Mouse (Mus musculus) hindbrain, embryonic 14.5 days (tissue): ENCODE results near the gene H2-Ab1. TPM values are rescaled to one million over a fixed set of nuclear protein-coding genes. Genes with fewer than 3 reads are reported as not detected.
"Not testable (repeated sequence)": the region's sequence is repeated elsewhere in the genome, so short reads cannot be mapped to it uniquely, and the experiment has no call there.

Experiments used
- ATAC-seq: fragments of 200-750 bp; cut with Nextera tagmentation; 2 replicates; pipeline ENCODE4 v1.8.0; 2017; ENCODE audit warnings: moderate number of reproducible peaks, mild to moderate bottlenecking, moderate TSS enrichment, moderate library complexity; ENCODE audit not compliant: low FRiP score
- DNase-seq: peaks from one replicate; pipeline ENCODE4 v3.0.0-alpha.2; 2015; ENCODE audit warnings: low spot score
- H3K27ac ChIP-seq: fragments of 300-500 bp; sonication (generic); 2 replicates; pipeline ENCODE4 v1.5.1; 2014; ENCODE audit warnings: mild to moderate bottlenecking, moderate library complexity
- H3K27me3 ChIP-seq: fragments of 300-500 bp; sonication (generic); 2 replicates; pipeline ENCODE4 v1.6.1; 2014; ENCODE audit warnings: mild to moderate bottlenecking, low read length, mixed read lengths; ENCODE audit not compliant: control insufficient read depth, insufficient read depth
- H3K36me3 ChIP-seq: fragments of 300-500 bp; sonication (generic); replicated peaks from 2 replicates; pipeline ENCODE4 v1.6.1; 2014; ENCODE audit not compliant: control insufficient read depth, insufficient read depth
- H3K4me1 ChIP-seq: fragments of 300-500 bp; sonication (generic); replicated peaks from 2 replicates; pipeline ENCODE4 v1.6.1; 2014; ENCODE audit warnings: antibody characterized with exemption, low read length, mixed read lengths; ENCODE audit not compliant: control insufficient read depth, insufficient read depth
- H3K4me2 ChIP-seq: fragments of 300-500 bp; sonication (generic); replicated peaks from 2 replicates; pipeline ENCODE4 v1.6.1; 2014; ENCODE audit warnings: mild to moderate bottlenecking, moderate library complexity
- H3K4me3 ChIP-seq: fragments of 300-500 bp; sonication (generic); replicated peaks from 2 replicates; pipeline ENCODE4 v1.5.1; 2014; ENCODE audit warnings: mild to moderate bottlenecking, low read length
- H3K9ac ChIP-seq: fragments of 300-500 bp; sonication (generic); 2 replicates; pipeline ENCODE4 v1.6.1; 2014
- H3K9me3 ChIP-seq: fragments of 300-500 bp; sonication (generic); 2 replicates; pipeline ENCODE4 v1.6.1; 2016; ENCODE audit warnings: low read length; ENCODE audit not compliant: control insufficient read depth
- WGBS: fragments of 180-500 bp; shearing (Covaris S2); extraction: QIAGEN DNeasy Blood & Tissue Kit; methylation state at CpG from one replicate; pipeline ENCODE4 v1.1.7; 2014; 5-methylcytosine and 5-hydroxymethylcytosine counted together
- polyA plus RNA-seq: library from polyadenylated mRNA; unstranded; fragments of >200 nt; fragmentation: Nextera tagmentation; extraction: Ambion mirVana; gene quantifications from 2 replicates; pipeline ENCODE4 v1.2.1, GENCODE M21; 2014

Gene H2-Ab1
- polyA plus RNA-seq, 1 experiment from 2014 or later, result 1.8 TPM

DNA sequence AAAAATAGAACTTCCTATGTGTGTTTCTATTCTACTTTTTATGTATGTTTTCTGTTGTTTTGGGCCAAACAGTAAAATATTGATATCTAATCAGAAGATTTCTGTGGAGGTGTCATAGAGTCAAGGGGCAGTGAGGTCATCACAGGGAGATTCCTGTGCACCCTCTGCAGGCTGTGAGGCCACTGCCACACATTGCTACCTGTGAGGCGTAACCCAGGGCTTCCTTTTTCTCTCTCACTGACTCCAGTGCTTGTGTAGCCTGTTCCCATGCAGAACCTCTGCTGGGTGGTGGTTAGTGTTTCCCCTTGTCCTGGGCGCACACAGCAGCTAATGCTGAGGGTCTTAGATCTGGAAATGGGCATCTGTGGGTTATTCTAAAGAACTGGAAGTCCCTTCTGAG, 48.9 kb downstream of the H2-Ab1 start:
- Histone ChIP-seq H3K4me3 (no peak overlapping the region), H3K36me3 (no peaks in the 10 kb centered on the region), H3K9me3 (no peaks in the 10 kb centered on the region), H3K27ac (no peak overlapping the region), H3K4me2 (no peak overlapping the region), H3K27me3 (no peaks in the 10 kb centered on the region), H3K9ac (no peak overlapping the region), H3K4me1 (no peaks in the 10 kb centered on the region)
- ATAC-seq (no peak), DNase-seq (no peak)
- WGBS, result 82% methylated on average over 2 of the region's 2 CpGs

DNA sequence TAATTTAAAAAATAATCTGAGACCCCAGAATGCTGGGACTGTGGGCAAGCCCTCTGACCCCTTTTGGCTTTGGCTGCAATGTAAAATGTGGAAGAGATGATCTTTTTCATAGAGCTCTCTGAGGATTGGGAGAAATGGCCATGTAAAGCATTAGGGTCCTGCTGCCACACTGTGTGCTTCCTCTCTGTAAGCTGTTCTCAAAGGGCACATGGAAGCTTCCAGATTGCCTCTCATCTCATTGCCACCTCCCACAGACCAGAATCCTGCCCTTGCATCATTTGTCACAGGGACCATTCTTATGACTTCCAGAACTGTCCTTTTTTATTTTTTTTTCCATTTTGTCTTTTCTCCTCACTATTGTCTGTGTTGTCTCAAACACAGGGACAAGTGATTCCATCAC, 49.7 kb downstream of the H2-Ab1 start:
- Histone ChIP-seq H3K4me2 (no peak overlapping the region), H3K4me3 (no peak overlapping the region), H3K9ac (no peak overlapping the region), H3K27ac (no peak overlapping the region), H3K36me3 (no peaks in the 10 kb centered on the region), H3K27me3 (no peaks in the 10 kb centered on the region), H3K9me3 (no peaks in the 10 kb centered on the region), H3K4me1 (no peaks in the 10 kb centered on the region)
- ATAC-seq (no peak), DNase-seq (no peak)

DNA sequence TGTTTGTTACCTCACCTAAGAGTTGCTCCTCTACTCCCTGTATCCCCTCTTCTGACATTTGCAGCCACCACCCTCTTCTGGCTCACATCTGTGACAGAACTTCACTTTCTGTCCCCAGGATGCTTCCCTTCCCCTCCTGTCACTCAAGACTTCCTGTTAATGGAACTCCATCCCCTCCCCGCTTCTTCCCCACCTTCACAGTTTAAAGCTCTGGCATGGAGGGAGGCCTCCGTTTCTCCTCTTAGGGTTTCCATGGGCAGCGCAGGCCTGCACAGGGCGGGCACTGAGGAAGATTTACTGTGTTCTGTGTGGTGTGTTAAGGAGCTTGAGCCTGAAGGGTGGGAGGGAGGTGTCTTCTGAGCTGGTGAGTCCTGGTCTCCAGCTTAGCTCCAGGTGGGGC, 50.7 kb downstream of the H2-Ab1 start:
- no peak for DNase-seq
- ATAC-seq, result no peak
- H3K4me3 ChIP-seq, result no peak overlapping the region
- no peak overlapping the region for H3K27ac ChIP-seq
- H3K36me3 ChIP-seq, result no peaks in the 10 kb centered on the region
- H3K4me2 ChIP-seq, result no peak overlapping the region
- H3K9me3 ChIP-seq, result no peaks in the 10 kb centered on the region
- no peak overlapping the region for H3K9ac ChIP-seq
- H3K27me3 ChIP-seq, result no peaks in the 10 kb centered on the region
- WGBS, result 89% methylated on average over 4 of the region's 4 CpGs
- H3K4me1 ChIP-seq, result no peaks in the 10 kb centered on the region

DNA sequence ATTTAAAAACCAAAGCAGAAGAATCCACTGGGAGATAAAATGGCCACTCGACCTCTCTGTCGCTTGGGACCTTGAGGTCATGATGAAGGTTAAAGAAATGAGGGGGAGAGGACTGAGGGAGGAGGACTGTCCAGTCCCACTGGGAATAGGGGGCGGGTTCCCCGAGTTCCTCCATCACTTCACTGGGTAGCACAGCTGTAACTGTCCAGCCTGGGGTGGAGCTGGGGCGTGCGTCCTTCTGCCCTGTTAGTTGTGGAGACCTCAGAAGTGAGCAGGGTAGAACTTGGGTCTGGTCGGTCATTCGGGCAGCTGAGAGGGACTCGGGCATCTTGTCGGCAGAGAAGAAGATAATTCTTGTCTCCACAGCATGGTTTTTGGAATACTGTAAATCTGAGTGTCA, 51.7 kb downstream of the H2-Ab1 start:
- Histone ChIP-seq H3K27me3 (no peaks in the 10 kb centered on the region), H3K36me3 (no peaks in the 10 kb centered on the region), H3K9ac (peak overlapping the region; percentile 67), H3K4me3 (peak overlapping the region; percentile 52), H3K4me1 (no peaks in the 10 kb centered on the region), H3K27ac (peak overlapping the region; percentile 53), H3K9me3 (no peaks in the 10 kb centered on the region), H3K4me2 (peak overlapping the region; percentile 74)
- DNase-seq (no peak), ATAC-seq (no peak)
- WGBS, result 31% methylated on average over 10 of the region's 10 CpGs

DNA sequence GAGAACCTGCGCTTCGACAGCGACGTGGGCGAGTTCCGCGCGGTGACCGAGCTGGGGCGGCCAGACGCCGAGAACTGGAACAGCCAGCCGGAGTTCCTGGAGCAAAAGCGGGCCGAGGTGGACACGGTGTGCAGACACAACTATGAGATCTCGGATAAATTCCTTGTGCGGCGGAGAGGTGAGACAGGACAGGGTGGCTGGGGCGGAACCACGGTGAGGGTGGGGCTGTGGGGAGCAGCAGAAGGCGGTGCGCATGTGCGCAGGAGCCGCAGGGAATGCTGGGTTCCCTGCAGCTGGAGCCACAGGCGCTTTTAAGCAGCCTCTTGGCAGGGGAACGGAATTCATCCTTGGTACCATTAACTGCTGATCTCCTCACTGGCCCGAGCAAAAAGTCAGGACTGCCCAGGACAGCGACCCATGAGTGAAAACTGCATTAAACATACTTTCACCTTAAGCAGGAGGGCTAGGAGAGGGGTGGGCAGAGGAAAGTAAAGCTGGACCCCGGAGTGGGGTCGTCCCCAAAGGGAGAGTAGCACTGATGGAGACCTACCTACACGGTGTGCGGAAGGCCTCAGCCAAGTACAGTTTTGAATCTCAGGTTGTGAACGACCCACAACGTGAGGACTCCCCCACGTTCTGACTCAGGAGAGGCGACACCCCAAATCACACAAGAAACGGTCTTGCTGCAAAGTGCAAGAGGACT, 52.3 kb downstream of the H2-Ab1 start:
- Histone ChIP-seq H3K9ac (peak overlapping the region; percentile 67), H3K27me3 (no peaks in the 10 kb centered on the region), H3K4me1 (no peaks in the 10 kb centered on the region), H3K9me3 (no peaks in the 10 kb centered on the region), H3K27ac (peak overlapping the region; percentile 53), H3K4me2 (peak overlapping the region; percentile 74), H3K4me3 (peak overlapping the region; percentile 52), H3K36me3 (no peaks in the 10 kb centered on the region)
- 31% methylated on average over 38 of the region's 38 CpGs for WGBS
- DNase-seq (peak; percentile 53), ATAC-seq (peak; percentile 89)

DNA sequence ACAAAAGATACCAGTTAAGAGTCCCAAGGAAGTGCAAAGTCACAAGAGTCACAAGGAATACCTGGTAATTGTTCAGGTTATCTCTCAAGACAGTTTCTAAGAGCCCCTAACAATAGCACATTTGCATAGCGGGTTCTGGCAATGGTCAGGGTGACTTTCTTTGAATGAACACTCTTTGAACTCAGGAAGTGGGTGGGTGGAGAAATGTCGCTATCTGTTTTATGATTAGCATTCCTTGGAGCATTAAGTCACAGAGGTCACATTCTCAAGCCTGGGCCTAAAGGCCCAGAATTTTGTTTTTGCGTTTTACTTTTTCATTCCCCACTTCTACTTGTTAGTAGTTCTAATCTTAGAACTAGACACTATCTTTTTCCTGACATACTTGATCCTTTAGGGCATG, 53.0 kb downstream of the H2-Ab1 start:
- H3K4me2 ChIP-seq, ATAC-seq, H3K27me3 ChIP-seq, H3K9ac ChIP-seq, H3K9me3 ChIP-seq, H3K4me1 ChIP-seq, H3K36me3 ChIP-seq, DNase-seq, H3K27ac ChIP-seq, H3K4me3 ChIP-seq: not testable (repeated sequence)
- WGBS, result 78% methylated on average over 3 of the region's 3 CpGs

DNA sequence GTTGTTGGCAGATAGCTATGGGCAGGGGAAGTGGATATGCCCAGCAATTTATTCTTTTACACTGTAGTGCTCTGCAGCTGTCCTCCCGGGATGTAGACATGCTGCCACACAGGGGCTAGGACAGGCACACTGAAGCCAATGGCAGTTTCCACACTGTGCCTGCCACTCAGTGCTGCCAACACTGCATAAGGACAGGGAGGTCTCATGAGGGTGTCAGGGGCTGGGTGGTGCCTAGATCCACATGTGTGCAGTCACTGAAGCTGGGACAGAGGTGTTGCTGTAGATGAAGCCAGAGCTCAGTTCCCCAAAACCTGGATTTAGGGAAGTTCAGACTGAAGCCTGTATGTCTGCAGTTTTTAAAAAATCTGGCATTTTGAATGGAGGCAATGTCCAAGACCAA, 54.7 kb downstream of the H2-Ab1 start:
- DNase-seq (no peak), ATAC-seq (no peak)
- no peaks in the 10 kb centered on the region for H3K27me3 ChIP-seq
- no peak overlapping the region for H3K9ac ChIP-seq
- no peak overlapping the region for H3K4me2 ChIP-seq
- 84% methylated on average over 1 of the region's 1 CpGs for WGBS
- no peaks in the 10 kb centered on the region for H3K9me3 ChIP-seq
- no peaks in the 10 kb centered on the region for H3K36me3 ChIP-seq
- H3K4me1 ChIP-seq, result no peaks in the 10 kb centered on the region
- H3K27ac ChIP-seq, result no peak overlapping the region
- H3K4me3 ChIP-seq, result no peak overlapping the region

DNA sequence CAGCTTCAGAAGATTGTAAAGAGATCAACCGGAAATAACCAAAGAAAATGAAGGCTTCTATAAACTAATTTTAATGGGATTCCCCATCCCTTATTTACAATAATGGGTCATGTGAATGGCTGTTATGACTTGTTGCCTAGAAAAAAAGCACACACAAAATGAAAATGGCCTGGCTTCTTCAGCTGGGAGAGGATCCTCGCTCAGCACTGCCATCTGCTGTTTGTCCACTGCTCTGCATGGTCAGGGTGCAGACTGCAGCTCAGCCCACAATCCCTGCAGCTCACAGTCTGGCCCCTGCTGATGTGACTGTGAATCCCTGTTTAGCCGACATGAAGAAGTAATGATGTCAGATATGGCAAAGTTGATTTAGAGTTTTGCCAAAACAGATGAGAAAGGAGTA, 55.9 kb downstream of the H2-Ab1 start:
- ATAC-seq, result no peak
- no peaks in the 10 kb centered on the region for H3K4me1 ChIP-seq
- no peaks in the 10 kb centered on the region for H3K27me3 ChIP-seq
- no peak overlapping the region for H3K4me2 ChIP-seq
- peak; percentile 88 for DNase-seq
- no peak overlapping the region for H3K4me3 ChIP-seq
- H3K9me3 ChIP-seq, result no peaks in the 10 kb centered on the region
- no peak overlapping the region for H3K9ac ChIP-seq
- WGBS, result 37% methylated on average over 3 of the region's 3 CpGs
- no peaks in the 10 kb centered on the region for H3K36me3 ChIP-seq
- H3K27ac ChIP-seq, result no peak overlapping the region

DNA sequence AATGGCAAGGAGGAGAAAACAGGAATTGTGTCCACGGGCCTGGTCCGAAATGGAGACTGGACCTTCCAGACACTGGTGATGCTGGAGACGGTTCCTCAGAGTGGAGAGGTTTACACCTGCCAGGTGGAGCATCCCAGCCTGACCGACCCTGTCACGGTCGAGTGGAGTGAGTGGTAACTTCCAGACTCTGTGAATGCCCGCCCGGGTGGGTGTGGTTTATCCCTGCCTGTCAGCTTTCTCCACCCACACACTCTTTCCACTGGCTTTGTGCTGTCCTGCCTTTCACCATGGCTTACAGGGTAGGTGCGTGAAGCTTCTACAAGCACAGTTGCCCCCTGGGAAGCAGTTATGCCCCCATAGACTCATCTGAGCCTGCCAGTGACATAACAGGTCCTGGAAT, 56.8 kb downstream of the H2-Ab1 start:
- WGBS, result 75% methylated on average over 9 of the region's 9 CpGs
- ATAC-seq (no peak), DNase-seq (no peak)
- H3K27ac ChIP-seq, result no peak overlapping the region
- no peaks in the 10 kb centered on the region for H3K36me3 ChIP-seq
- no peak overlapping the region for H3K9ac ChIP-seq
- H3K4me1 ChIP-seq, result no peaks in the 10 kb centered on the region
- H3K4me3 ChIP-seq, result no peak overlapping the region
- H3K9me3 ChIP-seq, result no peaks in the 10 kb centered on the region
- no peak overlapping the region for H3K4me2 ChIP-seq
- no peaks in the 10 kb centered on the region for H3K27me3 ChIP-seq

DNA sequence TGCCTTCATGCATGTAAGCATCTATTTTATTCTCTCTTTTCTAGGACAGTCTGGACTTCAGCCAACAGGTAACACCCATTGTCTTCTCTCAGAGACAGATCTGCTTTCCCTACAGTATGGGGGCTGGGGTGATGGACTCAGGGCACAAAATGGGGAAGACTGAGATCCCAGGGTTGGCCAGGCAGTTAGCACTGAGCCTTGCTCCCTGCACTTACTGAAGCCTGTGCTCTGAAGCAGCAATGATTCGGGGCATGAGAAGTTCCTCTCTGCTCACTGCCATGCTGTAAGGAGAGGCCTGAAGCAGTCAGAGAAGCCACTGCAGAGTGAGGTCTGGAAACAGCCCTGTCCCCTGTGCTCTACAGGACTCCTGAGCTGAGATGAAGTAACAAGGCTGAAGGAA, 58.0 kb downstream of the H2-Ab1 start:
- WGBS, result 80% methylated on average over 1 of the region's 1 CpGs
- no peak for ATAC-seq

More for the DNA sequence above, 58.0 kb downstream of the H2-Ab1 start:
- H3K9ac ChIP-seq, result no peak overlapping the region
- no peaks in the 10 kb centered on the region for H3K36me3 ChIP-seq
- no peak overlapping the region for H3K4me3 ChIP-seq
- no peak overlapping the region for H3K4me2 ChIP-seq
- no peaks in the 10 kb centered on the region for H3K27me3 ChIP-seq
- DNase-seq, result no peak
- no peaks in the 10 kb centered on the region for H3K9me3 ChIP-seq
- H3K27ac ChIP-seq, result no peak overlapping the region
- H3K4me1 ChIP-seq, result no peaks in the 10 kb centered on the region
